Mouse (Mus musculus): ENCODE results near the gene Sf1. TPM values are rescaled to one million over a fixed set of nuclear protein-coding genes. Genes with fewer than 3 reads are reported as not detected.

The Sf1 gene
- total RNA-seq, 1 experiment: 150 TPM

DNA sequence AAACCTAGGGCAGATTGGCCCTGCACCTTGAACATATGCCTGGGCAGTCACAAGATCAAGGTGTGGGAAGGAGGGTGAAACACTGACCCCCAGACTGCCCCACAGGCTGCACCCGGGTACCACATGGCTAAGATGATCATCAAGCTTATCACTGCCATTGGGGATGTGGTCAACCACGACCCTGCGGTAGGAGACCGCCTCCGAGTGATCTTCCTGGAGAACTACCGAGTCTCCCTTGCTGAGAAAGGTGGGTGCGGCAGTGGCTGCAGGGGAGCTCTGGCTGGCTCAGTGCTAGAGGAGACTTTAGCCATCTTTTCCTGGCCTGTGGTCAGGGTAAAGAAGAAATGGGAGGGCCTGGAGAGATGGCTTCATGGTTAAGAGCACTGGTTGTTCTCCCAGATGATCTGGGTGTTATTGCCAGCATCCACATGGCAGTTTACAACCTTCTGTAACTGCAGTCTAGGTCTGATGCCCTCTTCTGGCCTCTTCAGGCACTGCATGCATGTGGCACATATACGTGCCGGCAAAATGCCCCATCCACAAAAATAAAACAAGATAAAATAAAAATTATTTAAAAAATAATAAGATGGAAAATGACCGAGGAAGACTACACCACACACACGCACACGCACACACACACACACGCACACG is 29.4 kb downstream of the Sf1 start:
- in situ Hi-C loops (cut with MboI; ENCODE audit: low sequenced_read_pairs in 2 of 2, unreplicated experiment in 2 of 2): no loop called here
- Histone ChIP-seq H3K4me3 (ENCODE audit: insufficient read depth in 1 of 2, low read depth in 1 of 2, low read length in 2 of 2, poor library complexity in 1 of 2, severe bottlenecking in 1 of 2) (no peak overlapping the region), H3K36me3 (ENCODE audit: control insufficient read depth, insufficient read depth, low read length, poor library complexity, severe bottlenecking) (no peaks in the 10 kb centered on the region), H3K4me1 (ENCODE audit: control insufficient read depth in 2 of 2, insufficient read depth in 2 of 2, low read length in 2 of 2, poor library complexity in 1 of 2) (peaks cover 6 to 15% of the 10 kb centered on the region in 2 experiments), H3K9ac (ENCODE audit: insufficient read depth, low read depth, low read length, poor library complexity, severe bottlenecking) (no peak overlapping the region), H3K27ac (ENCODE audit: insufficient read depth, low read depth, low read length, poor library complexity, severe bottlenecking) (no peak overlapping the region), H3K9me3 (ENCODE audit: control insufficient read depth, insufficient read depth, low read depth, low read length) (no peaks in the 10 kb centered on the region)
- no peak for DNase-seq (ENCODE audit: low read depth, low spot score)
- no peak for TF ChIP-seq ZNF384 (IDR thresholded peaks at IDR 0.05; ENCODE audit: low read depth, low read length)

DNA sequence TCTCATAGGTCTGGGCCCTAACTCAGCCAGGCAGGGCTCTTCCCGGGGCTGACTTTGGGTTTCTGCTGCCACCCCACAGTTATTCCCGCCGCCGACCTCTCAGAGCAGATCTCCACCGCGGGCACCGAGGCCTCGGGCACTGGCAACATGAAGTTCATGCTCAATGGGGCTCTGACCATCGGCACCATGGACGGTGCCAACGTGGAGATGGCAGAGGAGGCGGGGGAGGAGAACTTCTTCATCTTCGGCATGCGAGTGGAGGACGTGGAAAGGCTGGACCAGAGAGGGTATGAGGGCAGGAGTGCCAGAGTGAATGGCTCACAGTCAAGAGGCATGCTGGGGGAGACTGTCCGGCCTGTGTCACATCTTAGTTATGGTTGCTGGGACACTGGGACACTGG is 30.1 kb downstream of the Sf1 start:
- in situ Hi-C loops (cut with MboI; ENCODE audit: low sequenced_read_pairs in 2 of 2, unreplicated experiment in 2 of 2): no loop called here
- DNase-seq (ENCODE audit: low read depth, low spot score): no peak
- Histone ChIP-seq H3K36me3 (ENCODE audit: control insufficient read depth, insufficient read depth, low read length, poor library complexity, severe bottlenecking) (no peaks in the 10 kb centered on the region), H3K27ac (ENCODE audit: insufficient read depth, low read depth, low read length, poor library complexity, severe bottlenecking) (no peak overlapping the region), H3K9me3 (ENCODE audit: control insufficient read depth, insufficient read depth, low read depth, low read length) (no peaks in the 10 kb centered on the region), H3K9ac (ENCODE audit: insufficient read depth, low read depth, low read length, poor library complexity, severe bottlenecking) (no peak overlapping the region), H3K4me3 (ENCODE audit: insufficient read depth in 1 of 2, low read depth in 1 of 2, low read length in 2 of 2, poor library complexity in 1 of 2, severe bottlenecking in 1 of 2) (no peak overlapping the region), H3K4me1 (ENCODE audit: control insufficient read depth in 2 of 2, insufficient read depth in 2 of 2, low read length in 2 of 2, poor library complexity in 1 of 2) (peaks cover 7 to 18% of the 10 kb centered on the region in 2 experiments)
- no peak for TF ChIP-seq ZC3H11A (IDR thresholded peaks at IDR 0.05; ENCODE audit: borderline replicate concordance, low read depth, low read length)
- no peak for TF ChIP-seq ZNF384 (IDR thresholded peaks at IDR 0.05; ENCODE audit: low read depth, low read length)
- TF ChIP-seq MAFK (IDR thresholded peaks at IDR 0.05; ENCODE audit: insufficient read depth, low read depth, low read length): no peak
- no peak for TF ChIP-seq HCFC1 (IDR thresholded peaks at IDR 0.05; ENCODE audit: borderline replicate concordance, insufficient read depth, low read length)

DNA sequence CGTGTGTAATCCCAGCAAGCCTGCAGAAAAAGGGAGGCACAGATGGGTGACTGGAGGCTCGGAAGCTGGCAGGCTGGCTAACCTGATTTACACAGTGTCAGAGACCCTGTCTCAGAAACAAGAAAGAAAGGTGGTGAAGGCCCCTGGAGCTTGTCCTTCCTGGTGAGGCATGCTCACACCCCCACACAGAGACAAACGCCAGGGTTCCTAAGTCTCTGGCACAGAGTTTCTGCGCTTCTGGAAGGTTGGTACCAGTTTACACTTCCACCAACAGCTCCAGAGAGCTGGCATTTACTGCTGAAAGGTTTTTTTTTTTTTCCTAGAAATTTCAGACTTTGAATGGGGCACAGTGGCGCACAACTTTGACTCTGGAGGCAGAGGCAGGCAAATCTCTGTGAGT is 32.7 kb downstream of the Sf1 start:
- H3K27ac ChIP-seq (ENCODE audit: insufficient read depth, low read depth, low read length, poor library complexity, severe bottlenecking): no peak overlapping the region
- H3K9me3 ChIP-seq (ENCODE audit: control insufficient read depth, insufficient read depth, low read depth, low read length): no peaks in the 10 kb centered on the region
- no peak overlapping the region for H3K9ac ChIP-seq (ENCODE audit: insufficient read depth, low read depth, low read length, poor library complexity, severe bottlenecking)
- DNase-seq (ENCODE audit: low read depth, low spot score): no peak
- no peak for TF ChIP-seq ZNF384 (IDR thresholded peaks at IDR 0.05; ENCODE audit: low read depth, low read length)
- no peak for TF ChIP-seq MAFK (IDR thresholded peaks at IDR 0.05; ENCODE audit: insufficient read depth, low read depth, low read length)
- peaks cover 1 to 10% of the 10 kb centered on the region in 2 experiments; a peak in 3 of 4 replicates for H3K4me1 ChIP-seq (ENCODE audit: control insufficient read depth in 2 of 2, insufficient read depth in 2 of 2, low read length in 2 of 2, poor library complexity in 1 of 2)
- in situ Hi-C loops (cut with MboI; ENCODE audit: low sequenced_read_pairs in 2 of 2, unreplicated experiment in 2 of 2): no loop called here
- H3K4me3 ChIP-seq (ENCODE audit: insufficient read depth in 1 of 2, low read depth in 1 of 2, low read length in 2 of 2, poor library complexity in 1 of 2, severe bottlenecking in 1 of 2): no peak overlapping the region
- H3K36me3 ChIP-seq (ENCODE audit: control insufficient read depth, insufficient read depth, low read length, poor library complexity, severe bottlenecking): no peaks in the 10 kb centered on the region

DNA sequence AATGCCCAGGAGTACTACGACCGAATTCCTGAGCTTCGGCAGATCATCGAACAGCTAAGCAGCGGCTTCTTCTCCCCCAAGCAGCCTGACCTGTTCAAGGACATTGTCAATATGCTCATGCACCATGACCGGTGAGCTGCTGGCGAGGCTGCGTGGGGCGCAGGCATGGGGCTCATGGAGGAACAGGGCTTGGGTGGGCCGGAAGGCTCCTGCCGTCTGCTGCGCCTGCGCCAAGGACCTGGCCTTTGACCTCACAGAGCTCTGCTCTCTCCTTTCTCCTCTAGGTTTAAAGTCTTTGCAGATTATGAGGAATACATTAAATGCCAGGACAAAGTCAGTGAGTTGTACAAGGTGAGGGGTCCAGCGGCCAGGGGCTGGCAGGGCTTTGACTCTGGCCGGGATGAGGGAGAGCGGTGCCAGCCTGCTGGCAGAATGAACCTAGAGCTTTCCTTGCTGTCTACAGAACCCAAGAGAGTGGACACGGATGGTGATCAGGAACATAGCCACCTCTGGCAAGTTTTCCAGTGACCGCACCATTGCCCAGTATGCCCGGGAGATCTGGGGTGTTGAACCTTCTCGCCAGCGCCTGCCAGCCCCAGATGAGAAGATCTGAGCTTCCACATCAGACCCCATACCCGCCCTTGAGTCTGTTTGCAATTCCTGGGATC is 34.2 kb downstream of the Sf1 start:
- no peaks in the 10 kb centered on the region for H3K9me3 ChIP-seq (ENCODE audit: control insufficient read depth, insufficient read depth, low read depth, low read length)
- peak overlapping the region; percentile 63 to 74; a peak in 2 of 4 replicates for H3K4me3 ChIP-seq (ENCODE audit: insufficient read depth in 1 of 2, low read depth in 1 of 2, low read length in 2 of 2, poor library complexity in 1 of 2, severe bottlenecking in 1 of 2)
- H3K9ac ChIP-seq (ENCODE audit: insufficient read depth, low read depth, low read length, poor library complexity, severe bottlenecking): 0 out of 2 replicates have a peak overlapping the region, but pooled peaks have one; percentile 34
- peaks cover 1 to 18% of the 10 kb centered on the region in 2 experiments; a peak in 3 of 4 replicates for H3K4me1 ChIP-seq (ENCODE audit: control insufficient read depth in 2 of 2, insufficient read depth in 2 of 2, low read length in 2 of 2, poor library complexity in 1 of 2)
- no peak for DNase-seq (ENCODE audit: low read depth, low spot score)
- H3K27ac ChIP-seq (ENCODE audit: insufficient read depth, low read depth, low read length, poor library complexity, severe bottlenecking): no peak overlapping the region
- TF ChIP-seq MAFK (IDR thresholded peaks at IDR 0.05; ENCODE audit: insufficient read depth, low read depth, low read length) (no peak), HCFC1 (IDR thresholded peaks at IDR 0.05; ENCODE audit: borderline replicate concordance, insufficient read depth, low read length) (no peak), CHD2 (IDR thresholded peaks at IDR 0.05; ENCODE audit: low read depth, low read length) (no peak), ZC3H11A (IDR thresholded peaks at IDR 0.05; ENCODE audit: borderline replicate concordance, low read depth, low read length) (no peak), ZNF384 (IDR thresholded peaks at IDR 0.05; ENCODE audit: low read depth, low read length) (no peak)
- in situ Hi-C loops (cut with MboI; ENCODE audit: low sequenced_read_pairs in 2 of 2, unreplicated experiment in 2 of 2): no loop called here
- no peaks in the 10 kb centered on the region for H3K36me3 ChIP-seq (ENCODE audit: control insufficient read depth, insufficient read depth, low read length, poor library complexity, severe bottlenecking)
